Mouse (Mus musculus) colon, adult 2 months (tissue): ENCODE results near the gene Gsta4. TPM values are rescaled to one million over a fixed set of nuclear protein-coding genes. Genes with fewer than 3 reads are reported as not detected.

Source experiments
- polyA plus RNA-seq: library from polyadenylated mRNA; depleted of rRNA; stranded (reverse); fragments of >200 nt; gene quantifications from 2 replicates; pipeline ENCODE4 v1.2.3, GENCODE M21; 2012; rRNA removed

Gene Gsta4
- 7.5 and 10.2 TPM in 2 replicates for polyA plus RNA-seq

DNA sequence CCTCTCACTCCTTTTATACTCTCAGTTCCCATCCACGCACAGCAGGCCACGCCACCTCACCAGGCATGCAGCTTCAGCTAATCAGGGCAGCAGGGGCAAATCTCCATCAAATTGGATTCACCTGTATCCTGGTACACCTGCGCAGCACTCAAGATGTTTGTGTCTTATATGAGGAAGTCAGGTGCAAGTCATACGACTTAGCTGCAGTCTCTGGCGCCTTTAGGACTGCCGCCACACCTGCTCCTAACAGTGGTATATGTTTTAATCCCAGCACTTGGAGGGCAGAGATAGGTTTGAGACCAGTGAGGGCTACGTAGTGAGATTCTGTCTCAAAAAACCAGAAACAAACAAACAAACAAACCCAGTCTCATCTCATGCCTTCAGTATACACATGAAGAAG lies at the start of gene Gsta4:
Gene Gsta4 (plus strand): TSS at position 301 of the 400 bp plus-strand sequence.

DNA sequence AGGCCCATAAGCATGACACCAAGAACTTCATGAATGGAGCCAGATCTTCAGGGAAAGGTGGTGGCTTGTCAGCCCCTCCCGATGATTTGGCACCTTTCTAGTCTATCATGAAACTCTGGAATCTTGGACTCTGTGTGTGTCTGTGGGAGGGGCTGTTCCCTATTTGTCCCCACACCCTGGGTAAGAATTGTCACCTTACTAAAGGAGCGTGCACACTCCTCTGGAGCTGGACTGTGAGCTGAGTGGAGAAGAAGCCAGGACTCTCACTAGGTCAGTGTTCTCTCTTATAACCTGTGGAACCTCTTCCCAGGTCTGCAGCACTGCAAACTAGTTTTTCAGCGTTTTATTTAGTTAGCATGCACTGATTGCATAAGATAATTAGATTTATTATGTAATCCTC lies 47.9 kb downstream of the Gsta4 start, which contains the start of gene Gsta1:
Gene Gsta1 (plus strand): TSS at position 196 of the 400 bp plus-strand sequence.

GRCm38 (mm10) chr9:78256914-78257313 lies 74.3 kb downstream of the Gsta4 start, which contains the start of gene Gm3776:
Gene Gm3776 (plus strand): TSS chr9:78257129.

Other genes with a start within 250 kb of the Gsta4 start
- not detected in 2 replicates for gene Gcm1, start 130.8 kb upstream of the Gsta4 start, polyA plus RNA-seq
- gene Fbxo9, start 73.7 kb upstream of the Gsta4 start, polyA plus RNA-seq: 52.9 and 69.2 TPM in 2 replicates
- gene Ick, start 73.6 kb upstream of the Gsta4 start, polyA plus RNA-seq: 33.0 and 34.6 TPM in 2 replicates
- 3.2 and 3.5 TPM in 2 replicates for gene Gsta1, start 47.9 kb downstream of the Gsta4 start, polyA plus RNA-seq
- gene Gm3776, start 74.4 kb downstream of the Gsta4 start, polyA plus RNA-seq: 0.16 and 0.87 TPM in 2 replicates
- gene Gm10639, start 107.1 kb downstream of the Gsta4 start, polyA plus RNA-seq: not detected in 2 replicates
- gene Omt2a, start 132.0 kb downstream of the Gsta4 start, polyA plus RNA-seq: not detected in 2 replicates
- gene Omt2b, start 144.8 kb downstream of the Gsta4 start, polyA plus RNA-seq: not detected in 2 replicates
- gene Gsta2, start 173.0 kb downstream of the Gsta4 start, polyA plus RNA-seq: 0.28 TPM in 1 of 2 replicates, not detected in the other
- gene Dppa5a, start 185.4 kb downstream of the Gsta4 start, polyA plus RNA-seq: not detected in 2 replicates
- 0.19 and 0.28 TPM in 2 replicates for gene Ooep, start 196.0 kb downstream of the Gsta4 start, polyA plus RNA-seq
- 0.30 and 0.41 TPM in 2 replicates for gene Ddx43, start 213.0 kb downstream of the Gsta4 start, polyA plus RNA-seq